Mouse (Mus musculus): ENCODE results near the gene Myh9. TPM values are rescaled to one million over a fixed set of nuclear protein-coding genes. Genes with fewer than 3 reads are reported as not detected.
A peak's percentile ranks its signal among the peaks of the same experiment; 100 is the strongest.

Gene Myh9
- total and polyA plus RNA-seq, 2 experiments from 2014 or later: 17.5 to 63.6 TPM

- Histone ChIP-seq H3K9me3 (replicated peaks; ENCODE audit: control insufficient read depth, low read length) (no peaks in the 10 kb centered on the region), H3K9ac (replicated peaks; ENCODE audit: low read depth, low read length) (no peak overlapping the region), H3K4me2 (ENCODE audit: low read depth, low read length) (no peak overlapping the region), H3K27me3 (ENCODE audit: control insufficient read depth, insufficient read depth, low read length) (no peaks in the 10 kb centered on the region), H3K4me3 (ENCODE audit: low read depth, low read length) (no peak overlapping the region), H3K36me3 (replicated peaks; ENCODE audit: control insufficient read depth, insufficient read depth, low read length) (no peaks in the 10 kb centered on the region), H3K4me1 (ENCODE audit: control insufficient read depth, insufficient read depth) (peaks cover 14% of the 10 kb centered on the region), H3K27ac (ENCODE audit: low read depth) (peak overlapping the region; percentile 15)
- DNase-seq (ENCODE audit: low spot score) (peak; percentile 24), ATAC-seq (ENCODE audit: insufficient read depth, low read depth) (peak; percentile 79)
- WGBS: 16% methylated on average over 5 of the region's 5 CpGs
- no peak for TF ChIP-seq CTCF (IDR thresholded peaks at IDR 0.05; ENCODE audit: low read depth)
- TF ChIP-seq EP300 (IDR thresholded peaks at IDR 0.05; ENCODE audit: low read depth): no peak
Observed at GRCm38 (mm10) chr15:77856541-77856940, 14.6 kb upstream of the Myh9 start.

DNA sequence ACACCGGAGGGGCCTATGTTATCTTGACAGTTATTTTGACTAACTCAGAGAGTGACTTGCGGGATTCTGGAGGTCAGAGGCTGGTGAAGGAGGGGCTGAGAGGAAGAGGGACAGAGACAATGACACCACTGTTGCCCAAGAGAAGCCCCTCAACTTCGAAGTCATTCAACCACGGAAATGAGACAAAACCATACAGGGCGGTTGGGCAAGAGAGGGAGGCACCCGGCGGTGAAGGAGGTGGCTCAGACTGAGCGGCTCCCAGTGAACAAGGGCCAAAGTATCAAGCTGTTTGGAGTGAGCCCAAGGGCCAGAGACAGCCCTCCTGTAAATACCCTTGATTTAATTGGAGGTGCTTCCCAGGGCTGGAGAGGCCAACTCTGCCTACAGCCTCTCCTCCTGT is 13.3 kb upstream of the Myh9 start:
- peaks cover 14% of the 10 kb centered on the region for H3K4me1 ChIP-seq (ENCODE audit: control insufficient read depth, insufficient read depth)
- no peaks in the 10 kb centered on the region for H3K9me3 ChIP-seq (replicated peaks; ENCODE audit: control insufficient read depth, low read length)
- DNase-seq (ENCODE audit: low spot score) (no peak), ATAC-seq (ENCODE audit: insufficient read depth, low read depth) (no peak)
- H3K4me2 ChIP-seq (ENCODE audit: low read depth, low read length): no peak overlapping the region
- H3K27me3 ChIP-seq (ENCODE audit: control insufficient read depth, insufficient read depth, low read length): no peaks in the 10 kb centered on the region
- H3K4me3 ChIP-seq (ENCODE audit: low read depth, low read length): no peak overlapping the region
- H3K27ac ChIP-seq (ENCODE audit: low read depth): no peak overlapping the region
- TF ChIP-seq EP300 (IDR thresholded peaks at IDR 0.05; ENCODE audit: low read depth): no peak
- TF ChIP-seq CTCF (IDR thresholded peaks at IDR 0.05; ENCODE audit: low read depth): no peak
- no peak overlapping the region for H3K9ac ChIP-seq (replicated peaks; ENCODE audit: low read depth, low read length)
- no peaks in the 10 kb centered on the region for H3K36me3 ChIP-seq (replicated peaks; ENCODE audit: control insufficient read depth, insufficient read depth, low read length)
- 53% methylated on average over 8 of the region's 8 CpGs for WGBS

- H3K9ac ChIP-seq (replicated peaks; ENCODE audit: low read depth, low read length): no peak overlapping the region
- peaks cover 8% of the 10 kb centered on the region for H3K4me1 ChIP-seq (ENCODE audit: control insufficient read depth, insufficient read depth)
- no peaks in the 10 kb centered on the region for H3K36me3 ChIP-seq (replicated peaks; ENCODE audit: control insufficient read depth, insufficient read depth, low read length)
- DNase-seq (ENCODE audit: low spot score) (no peak), ATAC-seq (ENCODE audit: insufficient read depth, low read depth) (no peak)
- TF ChIP-seq EP300 (IDR thresholded peaks at IDR 0.05; ENCODE audit: low read depth) (no peak), CTCF (IDR thresholded peaks at IDR 0.05; ENCODE audit: low read depth) (no peak)
- no peaks in the 10 kb centered on the region for H3K9me3 ChIP-seq (replicated peaks; ENCODE audit: control insufficient read depth, low read length)
- no peak overlapping the region for H3K4me2 ChIP-seq (ENCODE audit: low read depth, low read length)
- H3K27ac ChIP-seq (ENCODE audit: low read depth): no peak overlapping the region
- H3K27me3 ChIP-seq (ENCODE audit: control insufficient read depth, insufficient read depth, low read length): no peaks in the 10 kb centered on the region
- 92% methylated on average over 2 of the region's 2 CpGs for WGBS
- no peak overlapping the region for H3K4me3 ChIP-seq (ENCODE audit: low read depth, low read length)
Observed at GRCm38 (mm10) chr15:77852001-77852400, 10.0 kb upstream of the Myh9 start.

DNA sequence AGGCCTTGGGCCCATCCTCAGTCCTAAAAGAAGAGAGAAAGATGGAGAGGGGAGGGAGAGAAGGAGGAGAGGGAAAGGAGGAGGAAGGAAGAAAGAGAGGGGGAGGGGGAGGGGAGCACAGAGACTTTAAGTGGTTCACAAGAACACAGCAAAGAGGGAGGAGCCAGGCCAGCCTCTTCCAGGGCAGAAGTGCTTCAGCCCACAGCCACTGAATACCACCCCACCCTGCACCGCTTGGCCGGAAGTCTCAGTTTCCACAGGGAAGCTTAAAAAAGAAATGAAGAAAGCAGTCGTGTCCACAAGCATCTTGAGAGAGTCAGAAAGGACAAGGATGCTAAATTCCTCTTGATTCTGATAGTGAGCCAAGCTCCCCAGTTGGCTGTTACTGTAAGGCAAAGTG is 9.2 kb upstream of the Myh9 start:
- no peak overlapping the region for H3K27ac ChIP-seq (ENCODE audit: low read depth)
- H3K27me3 ChIP-seq (ENCODE audit: control insufficient read depth, insufficient read depth, low read length): no peaks in the 10 kb centered on the region
- H3K36me3 ChIP-seq (replicated peaks; ENCODE audit: control insufficient read depth, insufficient read depth, low read length): no peaks in the 10 kb centered on the region
- H3K4me2 ChIP-seq (ENCODE audit: low read depth, low read length): no peak overlapping the region
- H3K4me3 ChIP-seq (ENCODE audit: low read depth, low read length): no peak overlapping the region
- ATAC-seq (ENCODE audit: insufficient read depth, low read depth): no peak
- WGBS: 25% methylated on average over 3 of the region's 3 CpGs
- no peak overlapping the region for H3K9ac ChIP-seq (replicated peaks; ENCODE audit: low read depth, low read length)
- TF ChIP-seq CTCF (IDR thresholded peaks at IDR 0.05; ENCODE audit: low read depth) (no peak), EP300 (IDR thresholded peaks at IDR 0.05; ENCODE audit: low read depth) (no peak)
- DNase-seq (ENCODE audit: low spot score): no peak
- H3K9me3 ChIP-seq (replicated peaks; ENCODE audit: control insufficient read depth, low read length): no peaks in the 10 kb centered on the region
- peaks cover 2% of the 10 kb centered on the region for H3K4me1 ChIP-seq (ENCODE audit: control insufficient read depth, insufficient read depth)

DNA sequence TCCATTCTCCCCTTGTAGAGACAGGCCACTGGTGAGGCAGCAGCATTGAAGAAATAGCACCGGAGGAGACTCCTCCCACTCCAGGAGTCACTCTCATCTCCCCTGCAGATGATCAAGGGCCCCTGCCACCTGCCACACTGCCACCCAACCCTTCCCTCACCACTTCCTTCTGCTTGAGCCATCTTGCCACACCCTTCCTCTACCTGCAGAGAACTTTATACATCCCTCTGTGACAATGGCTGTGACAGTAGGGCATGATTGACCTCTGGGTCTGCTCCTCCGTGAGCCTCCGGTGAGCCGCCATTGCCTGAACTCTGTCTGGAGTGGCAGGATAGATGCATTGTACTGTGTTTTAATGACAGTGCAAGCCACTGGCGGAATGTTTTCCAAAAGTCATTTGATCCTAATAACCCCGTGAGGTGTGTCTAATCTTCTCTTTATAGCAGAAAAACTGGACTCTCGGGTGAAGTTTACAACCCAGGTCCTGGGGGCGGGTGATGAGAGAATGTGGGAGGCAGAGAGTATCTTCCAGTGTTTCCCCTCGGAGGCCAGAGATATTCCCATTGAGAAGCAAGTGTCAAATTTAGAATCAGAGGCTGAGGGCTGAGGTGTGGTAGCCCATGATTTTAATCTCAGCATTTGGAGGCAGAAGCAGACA is 7.7 kb upstream of the Myh9 start:
- H3K36me3 ChIP-seq (replicated peaks; ENCODE audit: control insufficient read depth, insufficient read depth, low read length): no peaks in the 10 kb centered on the region
- TF ChIP-seq EP300 (IDR thresholded peaks at IDR 0.05; ENCODE audit: low read depth) (no peak), CTCF (IDR thresholded peaks at IDR 0.05; ENCODE audit: low read depth) (no peak)
- no peak overlapping the region for H3K9ac ChIP-seq (replicated peaks; ENCODE audit: low read depth, low read length)
- H3K4me2 ChIP-seq (ENCODE audit: low read depth, low read length): no peak overlapping the region
- WGBS: 80% methylated on average over 9 of the region's 9 CpGs
- no peaks in the 10 kb centered on the region for H3K27me3 ChIP-seq (ENCODE audit: control insufficient read depth, insufficient read depth, low read length)
- H3K27ac ChIP-seq (ENCODE audit: low read depth): no peak overlapping the region
- no peaks in the 10 kb centered on the region for H3K4me1 ChIP-seq (ENCODE audit: control insufficient read depth, insufficient read depth)
- DNase-seq (ENCODE audit: low spot score) (no peak), ATAC-seq (ENCODE audit: insufficient read depth, low read depth) (no peak)
- H3K4me3 ChIP-seq (ENCODE audit: low read depth, low read length): no peak overlapping the region
- H3K9me3 ChIP-seq (replicated peaks; ENCODE audit: control insufficient read depth, low read length): no peaks in the 10 kb centered on the region

- no peak overlapping the region for H3K4me2 ChIP-seq (ENCODE audit: low read depth, low read length)
- no peaks in the 10 kb centered on the region for H3K4me1 ChIP-seq (ENCODE audit: control insufficient read depth, insufficient read depth)
- 65% methylated on average over 5 of the region's 5 CpGs for WGBS
- H3K9me3 ChIP-seq (replicated peaks; ENCODE audit: control insufficient read depth, low read length): no peaks in the 10 kb centered on the region
- no peak overlapping the region for H3K9ac ChIP-seq (replicated peaks; ENCODE audit: low read depth, low read length)
- no peak for DNase-seq (ENCODE audit: low spot score)
- H3K27me3 ChIP-seq (ENCODE audit: control insufficient read depth, insufficient read depth, low read length): no peaks in the 10 kb centered on the region
- H3K36me3 ChIP-seq (replicated peaks; ENCODE audit: control insufficient read depth, insufficient read depth, low read length): no peaks in the 10 kb centered on the region
- ATAC-seq (ENCODE audit: insufficient read depth, low read depth): no peak
- TF ChIP-seq EP300 (IDR thresholded peaks at IDR 0.05; ENCODE audit: low read depth) (no peak), CTCF (IDR thresholded peaks at IDR 0.05; ENCODE audit: low read depth) (no peak)
- no peak overlapping the region for H3K4me3 ChIP-seq (ENCODE audit: low read depth, low read length)
- H3K27ac ChIP-seq (ENCODE audit: low read depth): 0 out of 2 replicates have a peak overlapping the region, but pooled peaks have one; percentile 2
Observed at GRCm38 (mm10) chr15:77849039-77849436, 7.1 kb upstream of the Myh9 start.

Measured in heart, postnatal 0 days (tissue).